Mouse (Mus musculus) bone marrow macrophage, adult 2 months (primary cell): Measurements from ENCODE around the gene Fgd2.

ENCODE experiments used
- CTCF ChIP-seq: IDR thresholded peaks from 2 replicates; pipeline ENCODE4 v1.5.1; 2012; ENCODE audit warnings: low read depth, mild to moderate bottlenecking, low read length, moderate library complexity
- POLR2A ChIP-seq: IDR thresholded peaks from 2 replicates; pipeline ENCODE4 v1.6.1; 2012; ENCODE audit warnings: mild to moderate bottlenecking, low read depth, low read length, borderline replicate concordance

DNA sequence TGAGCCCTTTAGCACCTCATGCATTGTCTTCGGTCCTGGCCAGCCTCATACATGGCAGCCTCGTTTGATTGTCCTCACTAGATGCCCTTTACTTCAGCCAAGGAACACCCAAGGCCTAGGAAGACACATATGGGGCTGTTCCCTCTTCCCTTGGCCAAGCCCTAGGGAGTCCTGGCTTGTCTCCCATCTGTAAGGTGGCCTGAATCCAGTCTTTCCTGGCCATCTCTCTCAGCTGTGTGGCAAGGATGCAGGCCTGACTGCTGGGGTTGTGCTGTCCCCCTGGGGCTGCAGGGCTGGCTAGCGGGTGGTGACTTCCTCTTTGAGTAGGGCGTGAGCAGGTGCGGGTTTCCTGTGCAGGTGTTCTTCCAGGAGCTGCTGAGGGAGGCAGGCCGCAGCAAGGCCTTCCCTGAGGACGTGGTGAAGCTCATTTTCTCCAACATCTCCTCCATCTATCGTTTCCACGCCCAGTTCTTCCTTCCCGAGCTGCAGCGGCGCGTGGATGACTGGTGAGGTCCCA lies 4.4 kb downstream of the Fgd2 start:
- no peak for TF ChIP-seq CTCF
- no peak for TF ChIP-seq POLR2A
